Mouse (Mus musculus): ENCODE measurements at regions not wholly inside any gene's neighbourhood (a gene's known extent, or its start where the extent isn't known, plus 50 kb on each side); places are given as distances from the start of the nearest gene placed in this dataset.

DNA sequence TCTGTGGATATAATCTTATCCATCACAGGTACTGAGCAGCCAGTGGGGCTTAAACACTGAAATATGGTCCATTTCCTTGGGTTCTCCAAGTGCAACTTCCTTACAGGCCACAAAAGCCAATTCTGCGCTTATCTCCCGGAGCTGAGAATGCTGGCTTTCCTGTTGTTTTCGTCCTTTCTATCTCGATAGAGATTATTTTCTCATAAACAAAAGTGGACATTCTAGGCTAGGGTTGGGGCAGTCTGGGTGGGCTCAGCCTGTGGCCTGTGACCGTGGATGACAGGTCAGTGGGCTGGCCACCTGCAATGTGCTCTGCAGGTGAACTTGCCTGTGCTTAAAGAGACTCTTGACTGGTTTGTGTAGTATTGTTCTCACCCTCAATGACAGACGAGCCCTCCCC, 179.0 kb upstream of the Arglu1 start:
- TF ChIP-seq POLR2A (IDR thresholded peaks at IDR 0.05; ENCODE audit: insufficient read length, low read depth): no peak
- no peak for TF ChIP-seq MAX (IDR thresholded peaks at IDR 0.05; ENCODE audit: low read depth)
- TF ChIP-seq MYOG (IDR thresholded peaks at IDR 0.05; ENCODE audit: control insufficient read depth in 1 of 3, insufficient read depth in 1 of 3, insufficient read length in 2 of 3, low read depth in 2 of 3): no peak
- no peak for TF ChIP-seq TCF3 (IDR thresholded peaks at IDR 0.05; ENCODE audit: insufficient read length, low read depth)
- no peak for TF ChIP-seq POLR2AphosphoS2 (IDR thresholded peaks at IDR 0.05; ENCODE audit: insufficient read length, low read depth)
- no peak for TF ChIP-seq TCF12 (IDR thresholded peaks at IDR 0.05; ENCODE audit: insufficient read depth, poor library complexity, severe bottlenecking)
- no peak for TF ChIP-seq USF1 (IDR thresholded peaks at IDR 0.05; ENCODE audit: low read depth)
